Mouse (Mus musculus) kidney, postnatal 14 days (tissue): Measurements from ENCODE around the gene Scgb1b2.

Experiments used
- DNase-seq: peaks from one replicate; pipeline ENCODE4 v3.0.0; 2022; ENCODE audit warnings: mixed read lengths

Scgb1b2 gene

GRCm38 (mm10) chr7:31291721-31292120 lies at the start of gene Scgb1b2:
Gene Scgb1b2, minus strand, starts transcription at chr7:31291821.
- no peak for DNase-seq

- DNase-seq: no peak
These were observed 1.4 kb downstream of the Scgb1b2 start, which contains the start of gene Scgb2b2 for GRCm38 (mm10) chr7:31290208-31290607. Gene Scgb2b2, plus strand, starts transcription at chr7:31290508.
